Mouse (Mus musculus): Measurements from ENCODE around the gene B3galt4.

- TF ChIP-seq POLR2A (IDR thresholded peaks at IDR 0.05; ENCODE audit: borderline replicate concordance, extremely low read depth, low read depth, low read length) (no peak), CTCF (IDR thresholded peaks at IDR 0.05; ENCODE audit: insufficient read depth, low read length) (no peak)
These were observed 32.7 kb downstream of the B3galt4 start for GRCm38 (mm10) chr17:33918293-33919203.
